Mouse (Mus musculus) urinary bladder, postnatal 36 days (tissue): ENCODE data around the gene Fbxw20.
"Not testable (repeated sequence)": the region's sequence is repeated elsewhere in the genome, so short reads cannot be mapped to it uniquely, and the experiment has no call there.

Experiments
- DNase-seq, 2 experiments: peaks; one replicate each; pipeline ENCODE4 v3.0.0; 2022; ENCODE audit warnings: low spot score in 2 of 2, mixed read lengths in 1 of 2

Fbxw20 gene

DNA sequence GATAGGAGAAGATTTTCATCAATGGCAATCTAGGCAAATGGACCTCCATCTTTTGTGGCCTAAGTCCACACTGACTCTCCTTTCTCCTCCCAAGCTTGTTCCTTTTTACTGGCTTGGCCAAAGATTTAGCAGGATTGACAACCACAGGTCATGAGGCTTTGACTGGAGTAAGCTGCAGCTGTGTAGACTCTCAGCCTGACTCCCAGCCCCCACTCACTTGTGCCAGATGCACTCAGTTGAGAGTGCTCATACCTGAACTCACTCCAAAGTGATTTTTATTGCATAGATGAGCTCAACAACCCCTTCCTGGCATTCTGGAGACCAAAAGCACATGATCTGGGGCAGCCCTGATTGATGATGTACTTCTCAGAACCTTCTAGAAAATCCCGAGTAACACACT, at the start of gene Fbxw20:
Fbxw20 (minus strand) TSS at position 101 of the 400 bp plus-strand sequence.
- no peak for DNase-seq

GRCm38 (mm10) chr9:109263041-109263440, 28.5 kb upstream of the Fbxw20 start:
- DNase-seq: no peak

- DNase-seq: no peak
Observed at GRCm38 (mm10) chr9:109218449-109218848, 16.1 kb downstream of the Fbxw20 start.

- DNase-seq: not testable (repeated sequence)
Observed at GRCm38 (mm10) chr9:109201347-109201746, 33.2 kb downstream of the Fbxw20 start.

DNA sequence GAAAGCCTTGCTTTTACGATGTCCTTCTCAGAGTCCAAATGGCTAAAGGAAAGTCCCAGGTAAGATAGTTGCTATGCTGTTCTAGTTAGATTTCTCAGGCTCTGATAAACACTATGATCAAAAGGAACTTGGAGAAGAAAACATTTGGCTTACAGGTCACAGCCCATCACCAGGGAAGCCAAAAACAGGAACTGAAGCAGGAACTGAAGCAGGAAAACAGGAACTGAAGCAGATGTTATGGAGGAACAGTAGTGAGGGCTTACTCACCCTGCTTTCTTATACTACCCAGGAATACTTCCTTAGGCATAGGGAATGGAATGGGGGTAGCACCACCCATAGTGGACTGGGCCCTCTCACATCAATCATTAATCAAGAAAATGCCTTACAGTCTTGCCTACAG, 34.2 kb downstream of the Fbxw20 start:
- no peak for DNase-seq

DNA sequence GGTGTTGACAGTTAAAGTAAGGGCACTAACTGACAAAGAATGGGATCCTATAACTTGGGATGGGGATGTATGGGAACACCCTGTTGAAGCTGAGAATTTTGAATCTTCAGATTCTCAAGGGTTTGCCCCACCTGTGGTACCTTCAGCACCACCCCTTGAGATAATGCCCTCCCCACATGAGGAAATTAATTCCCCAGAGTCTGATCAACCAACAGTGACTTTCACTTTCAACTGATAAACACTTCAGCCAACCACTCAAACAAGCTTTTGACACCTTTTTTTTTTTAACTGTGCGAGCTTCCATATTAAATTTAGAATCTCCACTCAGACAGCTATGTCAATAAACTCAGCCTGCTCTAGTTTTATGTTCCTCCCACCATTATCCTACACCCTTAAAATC, 35.2 kb downstream of the Fbxw20 start:
- no peak for DNase-seq

GRCm38 (mm10) chr9:109195875-109196274, 38.7 kb downstream of the Fbxw20 start, which contains the start of gene Fbxw13:
Gene Fbxw13 (minus strand): TSS chr9:109195975.
- DNase-seq: not testable (repeated sequence)

DNA sequence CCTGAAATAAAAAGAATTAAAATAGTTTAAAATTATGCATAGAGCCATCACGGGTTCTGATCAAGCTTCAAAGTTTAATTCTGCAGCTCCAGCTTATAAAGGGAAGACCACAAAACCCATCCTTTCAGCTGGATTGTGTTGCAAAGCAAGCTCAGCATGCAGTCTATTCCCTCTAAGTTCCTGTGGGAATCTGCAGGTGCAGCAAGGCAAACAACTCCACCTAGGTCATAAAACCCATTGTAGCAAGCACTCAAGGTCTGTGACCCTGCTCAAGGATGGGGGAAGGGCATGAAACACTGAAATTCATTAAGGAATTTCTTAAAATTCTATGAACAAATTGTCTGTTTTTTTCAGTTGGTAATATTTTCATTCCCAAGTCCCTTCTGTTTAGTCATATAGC, 57.3 kb downstream of the Fbxw20 start:
- DNase-seq: no peak

DNA sequence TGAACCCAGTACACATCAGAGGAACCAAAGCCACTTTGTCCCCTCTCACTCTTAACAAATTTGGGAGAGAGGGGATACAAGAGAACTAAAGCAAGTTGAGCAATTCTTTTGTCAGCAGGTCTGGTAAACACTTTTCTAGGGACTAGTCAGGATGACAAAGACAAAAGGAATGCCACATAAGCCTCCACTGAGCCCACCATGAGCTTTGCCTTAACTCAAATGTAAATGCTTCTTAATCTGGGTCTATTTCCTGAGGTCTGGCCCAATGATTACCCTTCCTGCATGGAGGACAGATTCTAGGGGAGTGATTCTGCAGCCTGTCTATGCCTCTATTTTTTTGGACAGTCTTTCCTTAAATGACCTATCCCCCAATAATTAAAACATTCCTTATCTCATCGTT, 58.3 kb downstream of the Fbxw20 start:
- DNase-seq: no peak
